Mouse (Mus musculus): ENCODE measurements at regions not wholly inside any gene's neighbourhood (a gene's known extent, or its start where the extent isn't known, plus 50 kb on each side); places are given as distances from the start of the nearest gene placed in this dataset.

DNA sequence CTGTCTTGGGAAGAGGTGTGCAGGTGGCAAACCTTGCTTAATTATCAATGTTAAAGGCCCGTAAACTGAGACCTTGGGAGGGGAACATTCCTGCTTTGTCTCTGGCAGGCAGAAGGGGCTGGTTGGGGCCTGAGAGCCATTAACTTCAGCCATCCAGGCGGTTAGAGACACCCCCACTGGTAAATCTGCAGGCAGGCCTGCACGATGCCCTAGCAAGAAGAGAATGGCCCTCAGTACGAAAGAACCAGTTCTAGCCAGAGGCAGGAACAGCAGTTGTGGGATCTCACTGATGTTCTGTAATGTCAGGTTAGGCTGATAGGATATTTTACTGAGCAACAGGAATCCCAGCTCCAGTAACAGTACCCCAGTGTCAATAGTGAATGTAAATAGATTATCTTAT is 70.5 kb downstream of the Apip start:
- DNase-seq: no peak

DNA sequence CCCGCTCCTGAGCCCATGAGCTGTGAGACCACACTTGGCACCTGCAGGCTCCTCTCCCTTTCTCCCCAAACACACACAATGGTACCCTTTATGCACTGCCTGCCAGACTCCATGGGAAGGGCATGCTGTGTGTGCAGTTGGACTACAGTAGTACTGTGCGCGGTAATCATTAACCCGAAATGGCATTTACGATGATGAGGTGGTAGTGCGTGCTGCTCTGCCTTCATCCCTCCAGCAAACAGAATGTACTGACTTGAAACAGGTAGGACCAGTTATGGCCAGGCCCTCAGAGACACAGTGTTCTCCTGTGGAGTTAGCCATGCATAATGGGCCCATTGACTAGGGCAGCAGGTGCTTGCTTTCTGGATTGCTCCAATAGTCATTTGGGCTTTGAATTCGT is 70.9 kb downstream of the Apip start:
- DNase-seq: no peak

DNA sequence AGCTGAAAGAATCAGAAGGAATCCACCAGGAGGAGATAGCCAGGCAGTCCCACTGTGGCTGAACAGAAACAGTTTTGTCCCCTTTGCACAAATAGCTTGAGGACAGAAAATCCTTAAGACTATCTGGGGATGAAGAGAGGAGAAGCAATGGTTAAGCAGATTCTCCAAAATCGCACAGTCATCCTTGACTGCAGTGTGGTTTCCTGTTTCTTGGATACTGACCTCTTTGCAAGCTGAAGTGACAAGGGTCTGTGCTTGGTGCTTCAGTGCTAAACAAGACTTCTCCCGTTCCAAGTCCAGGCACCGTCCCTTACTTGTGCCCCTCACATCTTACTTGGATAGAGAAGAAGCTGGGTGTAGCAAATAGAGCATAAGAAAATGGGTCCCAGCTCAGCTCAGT is 71.6 kb downstream of the Apip start:
- DNase-seq: no peak

DNA sequence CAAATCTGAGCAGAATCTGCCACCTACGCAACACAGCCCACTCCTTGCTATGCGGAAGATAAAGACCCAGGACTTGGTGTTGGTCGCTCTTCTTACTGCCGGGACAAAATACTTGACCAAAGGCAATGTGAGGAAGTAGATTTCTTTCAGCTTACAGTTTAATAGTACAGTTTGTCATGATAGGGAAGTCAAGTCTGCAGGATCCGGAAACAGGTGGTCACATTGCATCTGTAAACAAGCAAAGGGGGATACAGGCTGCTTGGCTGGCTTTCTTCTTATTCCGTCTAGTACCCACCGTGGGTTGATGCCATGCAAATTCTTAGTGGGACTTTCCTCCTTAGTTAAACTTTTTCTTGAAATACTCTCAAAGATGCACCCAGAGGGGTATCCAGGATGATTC is 72.7 kb downstream of the Apip start:
- no peak for DNase-seq

DNA sequence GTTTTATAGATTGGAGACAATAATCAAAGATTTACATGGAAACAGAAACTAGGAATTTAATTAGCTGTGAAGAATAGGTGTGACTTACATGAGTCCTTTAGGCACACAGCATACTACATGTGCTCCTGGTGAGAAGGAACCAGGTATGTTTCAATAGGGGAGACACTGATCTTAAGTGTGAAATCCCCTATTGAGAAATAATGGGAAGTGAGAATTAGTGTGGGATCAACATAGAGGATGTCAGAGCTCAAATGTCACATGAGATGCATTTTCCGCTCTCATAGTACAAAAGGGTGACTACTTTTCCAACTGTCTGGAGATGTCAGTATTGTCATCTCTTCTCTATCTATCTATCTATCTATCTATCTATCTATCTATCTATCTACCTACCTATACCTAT is 79.8 kb downstream of the Apip start:
- no peak for DNase-seq

DNA sequence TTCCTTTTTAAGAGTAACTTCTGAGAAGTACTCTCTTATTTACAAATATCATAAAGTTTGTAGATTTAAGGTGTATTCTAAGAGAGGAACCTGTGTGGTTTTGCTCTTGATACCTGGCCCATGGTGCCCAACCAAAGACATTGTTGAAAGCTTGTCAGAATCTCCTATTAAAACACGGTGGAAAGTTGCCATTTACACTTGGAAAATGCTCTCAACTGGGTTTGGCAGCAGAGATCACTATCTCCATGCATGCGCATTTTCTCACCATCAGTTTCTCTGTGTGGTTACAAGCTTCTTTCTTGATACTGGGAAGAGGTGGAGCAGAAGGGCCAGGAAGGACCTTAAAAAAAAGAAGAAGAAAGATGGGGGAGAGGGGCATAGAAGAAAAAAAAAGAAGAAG is 94.3 kb downstream of the Apip start:
- peak; percentile 7 to 68 for DNase-seq

DNA sequence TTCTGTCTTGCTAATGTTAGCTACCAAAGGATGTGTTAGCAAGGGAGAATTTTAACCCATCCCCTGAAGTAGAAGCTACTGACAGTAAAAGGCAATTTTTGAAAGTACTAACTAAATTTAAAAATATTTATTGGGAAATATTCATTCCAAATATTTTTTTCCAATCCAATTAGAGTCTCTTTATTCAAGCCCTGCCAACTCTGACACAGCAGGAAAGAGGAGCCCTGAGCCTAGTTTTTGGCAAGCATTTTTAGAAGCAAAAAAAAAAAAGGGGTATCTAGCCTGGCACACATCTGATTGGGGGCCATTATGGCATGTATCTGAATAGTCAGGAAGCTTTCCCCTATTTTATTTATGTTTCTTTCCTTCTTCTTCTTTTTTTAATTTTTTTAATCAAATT is 94.8 kb downstream of the Apip start:
- peak; percentile 23 to 66 for DNase-seq

DNA sequence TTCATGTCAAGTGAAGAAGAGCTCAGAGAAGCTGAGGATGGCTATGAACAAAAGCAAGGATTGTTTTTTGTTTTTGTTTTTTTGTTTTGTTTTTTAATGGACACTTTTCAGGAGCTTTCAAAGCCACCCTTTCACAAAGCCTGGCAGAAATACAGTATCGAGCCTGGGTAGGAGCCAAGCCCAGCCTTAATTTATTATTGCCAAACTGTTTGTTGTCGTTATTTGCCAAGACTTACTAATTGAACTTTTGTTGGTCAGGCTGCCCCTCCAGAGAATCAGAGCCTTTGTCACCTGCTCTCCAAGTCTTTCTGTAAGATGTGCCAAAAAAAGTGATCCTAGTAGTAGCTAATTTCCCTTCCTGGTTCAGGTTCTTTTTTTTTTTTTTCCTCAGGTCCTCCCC is 103.9 kb downstream of the Apip start:
- peak; percentile 6 to 34 for DNase-seq

DNA sequence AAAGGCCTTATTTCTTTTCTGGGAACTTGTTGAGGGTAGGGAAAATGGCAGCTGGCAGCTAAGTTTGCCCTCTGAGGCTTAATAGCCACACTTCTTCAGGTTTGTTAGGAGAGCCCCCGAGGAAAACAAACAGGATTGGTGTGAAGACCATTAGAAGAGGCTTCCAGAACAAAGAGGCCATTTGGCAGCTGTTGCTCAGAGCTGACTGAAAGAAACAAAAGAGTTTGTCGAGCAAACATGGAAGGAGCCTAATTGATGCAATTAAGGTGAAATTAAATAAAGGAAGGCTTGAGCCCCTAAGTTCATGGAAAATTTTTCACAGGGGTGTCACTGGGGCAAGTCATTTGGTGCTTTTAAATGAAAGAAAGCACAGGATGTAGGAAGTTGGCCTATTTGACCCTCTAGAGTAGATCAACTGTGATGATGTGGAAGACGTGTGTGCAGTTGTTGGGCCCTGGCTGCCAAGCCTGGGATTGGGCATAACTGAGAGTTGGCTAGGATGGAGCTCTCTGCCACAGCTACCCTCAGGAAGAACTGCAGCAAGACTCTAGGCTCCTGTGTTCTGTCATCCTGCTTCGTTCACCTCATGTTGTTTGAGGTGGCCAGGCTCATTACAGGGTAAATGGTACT is 106.9 kb downstream of the Apip start:
- no peak for DNase-seq

DNA sequence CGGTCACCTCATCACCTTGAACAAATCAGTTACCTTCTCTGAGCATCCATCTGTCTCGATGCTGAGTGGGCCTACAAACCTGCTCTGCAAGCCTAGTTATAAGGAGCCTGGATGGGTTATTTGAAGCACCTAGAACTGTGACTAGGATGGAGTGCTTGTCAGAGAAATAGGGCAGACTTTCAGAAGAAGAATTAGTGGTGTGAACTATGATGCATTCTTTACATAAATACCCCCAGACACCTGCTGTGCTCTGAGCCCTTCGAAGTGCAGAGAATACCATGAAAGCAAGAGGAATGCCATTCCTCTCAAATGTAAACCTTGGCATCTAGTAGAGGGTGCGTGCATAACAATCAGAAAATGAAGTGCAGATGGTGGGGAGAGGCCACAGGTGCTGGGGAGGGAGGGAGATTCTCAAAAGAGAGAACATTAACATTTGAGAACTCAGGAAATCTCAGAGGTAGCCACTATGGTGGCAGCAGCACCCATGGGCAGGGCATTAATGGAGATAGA is 113.3 kb downstream of the Apip start:
- DNase-seq: no peak

DNA sequence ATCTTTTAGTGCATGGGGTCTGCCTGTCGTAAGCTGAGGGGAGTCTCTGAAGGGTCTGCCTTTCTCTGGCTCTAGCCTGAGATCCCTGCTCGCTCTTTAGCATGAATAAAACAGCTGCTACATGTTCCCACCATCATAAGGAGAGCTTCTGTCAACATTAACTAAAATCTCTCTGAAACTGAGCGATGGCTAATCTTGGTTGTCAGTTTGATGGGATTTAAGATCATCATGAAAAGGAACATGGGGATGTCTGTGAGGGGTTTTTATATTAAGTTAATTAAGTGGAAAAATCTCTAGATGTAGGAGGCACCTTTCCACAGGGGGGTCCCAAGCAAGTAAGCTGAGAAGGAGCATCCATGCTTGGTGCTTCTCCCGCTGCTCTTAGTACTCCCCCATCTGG is 110.5 kb downstream of the Ehf start:
- no peak for DNase-seq

DNA sequence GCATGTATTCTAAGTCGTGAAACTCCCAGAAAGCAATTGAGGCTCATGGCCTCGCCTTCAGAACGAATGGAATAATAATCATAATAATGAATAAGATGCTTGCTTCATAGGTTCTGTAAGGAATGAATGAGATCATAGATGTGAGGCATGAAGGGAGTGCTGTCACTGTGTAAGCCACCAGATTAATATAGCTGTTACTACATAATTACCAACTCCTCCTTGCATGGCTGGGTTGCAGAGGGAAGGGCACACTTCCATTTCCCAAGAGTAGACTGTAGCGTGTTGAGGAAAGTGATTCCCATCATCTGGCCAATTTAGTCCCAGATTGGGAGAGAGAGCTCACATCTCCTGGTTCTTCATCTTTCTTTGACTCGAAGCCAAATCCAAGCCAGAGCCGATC is 102.8 kb downstream of the Ehf start:
- no peak for DNase-seq

DNA sequence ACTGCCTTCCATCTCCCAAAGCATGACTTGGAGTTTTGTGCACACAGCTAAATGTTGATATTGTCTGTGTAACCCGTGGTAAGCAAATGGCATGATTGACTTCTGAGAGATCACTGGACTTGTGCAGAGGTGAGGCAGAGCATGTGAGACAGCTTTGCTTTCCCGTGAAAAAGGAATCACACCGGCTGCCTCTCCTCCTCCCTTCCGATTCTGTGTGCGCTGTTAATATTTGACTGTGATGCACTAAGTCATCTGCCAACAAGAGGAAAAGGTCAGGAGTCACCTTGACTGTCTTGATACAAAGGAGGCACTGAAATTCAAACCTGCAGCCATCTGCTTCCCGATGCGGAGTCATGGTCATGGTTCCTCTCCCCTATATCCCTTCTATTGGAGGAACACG is 98.0 kb downstream of the Ehf start:
- no peak for DNase-seq

DNA sequence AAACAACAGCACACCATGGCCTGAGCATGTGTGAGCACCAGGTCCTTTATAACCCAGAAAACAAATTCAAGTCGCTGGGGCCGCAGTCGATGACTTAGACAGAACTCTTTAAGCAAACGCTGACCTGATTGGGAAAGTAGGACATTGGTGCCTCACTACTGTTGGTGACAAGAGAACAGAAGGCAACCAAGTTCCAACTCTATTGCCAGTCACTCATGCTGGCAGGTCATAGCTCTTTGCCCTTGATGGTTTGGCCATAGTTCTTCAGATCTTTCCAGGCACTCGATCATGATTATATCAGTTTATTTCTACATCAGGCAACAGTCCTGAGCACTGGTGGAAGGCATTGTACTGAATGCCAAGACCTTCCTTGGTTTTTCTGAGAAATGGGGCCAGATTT is 94.7 kb downstream of the Ehf start:
- no peak for DNase-seq

DNA sequence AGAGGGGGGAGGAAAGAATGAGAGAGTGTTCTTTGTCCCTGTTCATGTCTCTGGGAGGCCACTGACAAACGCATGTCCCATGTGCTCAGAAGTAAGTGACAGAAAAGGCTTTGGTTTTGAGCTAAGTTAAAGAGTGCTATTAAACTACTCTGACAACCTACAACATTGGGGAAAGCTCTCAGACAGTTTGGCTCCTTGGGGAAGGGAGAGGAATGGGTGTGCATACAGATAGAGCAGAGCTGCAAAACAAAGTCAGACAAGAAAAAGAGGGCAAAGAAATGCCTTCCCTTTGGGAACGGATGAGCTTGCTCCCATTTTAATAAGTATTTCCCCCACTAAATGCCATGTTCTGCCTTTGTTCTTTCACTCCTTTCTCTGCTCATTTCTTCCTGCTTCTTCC is 94.0 kb downstream of the Ehf start:
- DNase-seq: no peak

DNA sequence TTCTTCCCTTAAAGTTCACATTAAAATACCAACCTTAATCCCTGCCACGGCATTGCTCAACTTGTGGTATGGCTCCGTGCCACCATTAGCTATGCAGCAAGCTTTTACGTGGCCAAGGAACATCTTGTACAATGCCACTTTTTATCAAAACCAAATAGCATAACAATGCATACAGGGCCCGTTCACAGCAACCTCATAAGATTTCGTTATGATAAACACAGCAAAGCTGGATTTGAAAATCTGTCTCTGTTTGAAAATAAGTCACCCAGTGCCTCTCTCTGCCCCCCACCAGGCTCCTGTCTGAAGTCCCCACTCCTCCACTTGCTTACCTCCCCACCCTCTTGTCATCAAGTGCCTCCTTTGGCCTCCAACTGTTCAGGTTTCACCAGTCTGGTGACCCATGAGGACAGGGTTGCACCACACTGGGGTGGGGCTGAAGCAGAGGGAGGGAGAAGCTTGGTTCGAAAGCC is 93.5 kb downstream of the Ehf start:
- DNase-seq: no peak

DNA sequence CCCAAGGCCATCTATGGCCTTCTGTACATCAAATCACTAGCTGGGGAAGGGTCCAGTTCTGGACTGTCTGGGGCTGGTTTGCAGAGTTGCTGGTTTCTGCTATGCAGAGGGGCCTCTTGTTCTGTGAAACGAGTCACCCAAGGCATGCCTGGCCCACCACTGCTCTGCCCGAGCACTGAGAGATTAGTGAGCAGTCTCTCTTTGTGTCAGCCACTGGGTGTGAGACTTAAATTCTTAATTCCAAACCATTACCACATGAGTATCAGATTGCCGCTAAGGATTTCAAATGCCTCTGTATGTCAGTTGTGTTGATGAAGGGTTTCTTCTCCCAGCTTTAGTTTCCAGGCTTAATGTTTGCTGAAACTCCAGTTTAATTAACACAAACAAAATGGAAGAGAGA is 91.9 kb downstream of the Ehf start:
- no peak for DNase-seq
